Mouse (Mus musculus) kidney, postnatal 10 days (tissue): ENCODE measurements around the gene Slc17a9.
A peak's percentile ranks its signal among the peaks of the same experiment; 100 is the strongest.

ENCODE experiments used
- DNase-seq: peaks from one replicate; pipeline ENCODE4 v3.0.0; 2021; ENCODE audit warnings: mixed read lengths

Slc17a9 gene

GRCm38 (mm10) chr2:180724585-180725413 is at the start of gene Slc17a9:
Gene Slc17a9, plus strand, starts transcription at chr2:180725263.
- DNase-seq: peak; percentile 68

- DNase-seq: no peak
Measured at GRCm38 (mm10) chr2:180676706-180677105, 48.4 kb upstream of the Slc17a9 start.

- peak; percentile 77 for DNase-seq
Measured at GRCm38 (mm10) chr2:180678609-180679140, 46.4 kb upstream of the Slc17a9 start.

- DNase-seq: no peak
Measured at GRCm38 (mm10) chr2:180681225-180681624, 43.8 kb upstream of the Slc17a9 start.

GRCm38 (mm10) chr2:180683524-180683923 is 41.5 kb upstream of the Slc17a9 start:
- no peak for DNase-seq

GRCm38 (mm10) chr2:180684031-180684430 is 41.0 kb upstream of the Slc17a9 start:
- no peak for DNase-seq

- no peak for DNase-seq
Measured at GRCm38 (mm10) chr2:180689841-180690240, 35.2 kb upstream of the Slc17a9 start.

- peak; percentile 56 for DNase-seq
Measured at GRCm38 (mm10) chr2:180692630-180693029, 32.4 kb upstream of the Slc17a9 start.

- DNase-seq: no peak
Measured at GRCm38 (mm10) chr2:180695176-180695575, 29.9 kb upstream of the Slc17a9 start.

GRCm38 (mm10) chr2:180700457-180700856 is 24.6 kb upstream of the Slc17a9 start:
- DNase-seq: no peak

- DNase-seq: no peak
Measured at GRCm38 (mm10) chr2:180701053-180701766, 23.9 kb upstream of the Slc17a9 start.

GRCm38 (mm10) chr2:180701767-180702621 is 23.1 kb upstream of the Slc17a9 start:
- peak; percentile 96 for DNase-seq

- DNase-seq: no peak
Measured at GRCm38 (mm10) chr2:180702701-180703149, 22.3 kb upstream of the Slc17a9 start.

GRCm38 (mm10) chr2:180703175-180703574 is 21.9 kb upstream of the Slc17a9 start:
- DNase-seq: no peak

- DNase-seq: no peak
Measured at GRCm38 (mm10) chr2:180703645-180704359, 21.3 kb upstream of the Slc17a9 start.

GRCm38 (mm10) chr2:180704591-180704990 is 20.5 kb upstream of the Slc17a9 start:
- peak; percentile 85 for DNase-seq

- no peak for DNase-seq
Measured at GRCm38 (mm10) chr2:180705066-180705465, 20.0 kb upstream of the Slc17a9 start.

GRCm38 (mm10) chr2:180705975-180706374 is 19.1 kb upstream of the Slc17a9 start:
- DNase-seq: no peak

- DNase-seq: no peak
Measured at GRCm38 (mm10) chr2:180709023-180709922, 15.8 kb upstream of the Slc17a9 start.

GRCm38 (mm10) chr2:180709923-180710272 is 15.2 kb upstream of the Slc17a9 start, which contains the start of the genes Dido1 and Gid8:
Gene Dido1, minus strand, starts transcription at chr2:180709999.
Gene Gid8, plus strand, starts transcription at chr2:180710117.
- DNase-seq: peak; percentile 98
